Mouse (Mus musculus) CH12.LX (cell line): ENCODE data around the gene Prkag1. TPM values are rescaled to one million over a fixed set of nuclear protein-coding genes. Genes with fewer than 3 reads are reported as not detected.

Experiments used
- DNase-seq: peaks from one replicate; pipeline ENCODE4 v3.0.0-alpha.2; 2013; ENCODE audit errors: extremely low read depth
- H3K27ac ChIP-seq: 2 replicates; pipeline ENCODE4 v1.5.1; 2012; ENCODE audit warnings: low read depth, mild to moderate bottlenecking, control low read depth, moderate library complexity; ENCODE audit not compliant: insufficient read depth
- H3K27me3 ChIP-seq: replicated peaks from 2 replicates; pipeline ENCODE3; 2012; ENCODE audit warnings: inconsistent platforms
- H3K36me3 ChIP-seq, 2 experiments: replicated peaks in 1 of 2; 2 replicates each; pipeline versions ENCODE3 to v1.6.1; 2012; ENCODE audit warnings: inconsistent platforms in 1 of 2, low read length in 1 of 2, mild to moderate bottlenecking in 1 of 2, mixed read lengths in 1 of 2, moderate library complexity in 1 of 2; ENCODE audit not compliant: control insufficient read depth in 1 of 2, insufficient read depth in 1 of 2
- H3K4me1 ChIP-seq, 2 experiments: 2 replicates each; pipeline ENCODE4 v1.6.1; 2012; ENCODE audit warnings: inconsistent platforms in 1 of 2, moderate library complexity in 1 of 2; ENCODE audit not compliant: insufficient read depth in 2 of 2, control insufficient read depth in 1 of 2
- H3K4me2 ChIP-seq: 2 replicates; pipeline ENCODE4 v1.6.1; 2012; ENCODE audit warnings: low read depth, mild to moderate bottlenecking, control low read depth; ENCODE audit not compliant: poor library complexity, insufficient read depth, severe bottlenecking
- H3K4me3 ChIP-seq, 3 experiments: fragments of 150-350 bp in 1 of 3; sonication (generic) in 1 of 3; replicated peaks in 1 of 3; 2 replicates each; pipeline versions ENCODE3 to v1.5.1; 2011 to 2012; ENCODE audit warnings: low read depth in 2 of 3, low read length in 2 of 3, mild to moderate bottlenecking in 2 of 3, moderate library complexity in 2 of 3, control low read depth in 1 of 3, improper control_type of control experiment in 1 of 3, inconsistent platforms in 1 of 3, mixed read lengths in 1 of 3; ENCODE audit not compliant: poor library complexity in 1 of 3
- H3K79me2 ChIP-seq: replicated peaks from 2 replicates; pipeline ENCODE4 v1.6.1; 2012; ENCODE audit warnings: mild to moderate bottlenecking, moderate library complexity; ENCODE audit not compliant: control insufficient read depth, poor library complexity, insufficient read depth, severe bottlenecking; ENCODE audit errors: extremely low read depth
- H3K9ac ChIP-seq: 2 replicates; pipeline ENCODE4 v1.6.1; 2012; ENCODE audit warnings: low read depth, mild to moderate bottlenecking, control low read depth, moderate library complexity; ENCODE audit not compliant: insufficient read depth
- H3K9me3 ChIP-seq: replicated peaks from 2 replicates; pipeline ENCODE3; 2012; ENCODE audit warnings: low read length, inconsistent platforms, mixed read lengths
- BHLHE40 ChIP-seq: IDR thresholded peaks from 2 replicates; pipeline ENCODE4 v1.6.1; 2011; ENCODE audit warnings: mild to moderate bottlenecking, low read depth, low read length, improper control_type of control experiment
- CHD2 ChIP-seq: IDR thresholded peaks from 2 replicates; pipeline ENCODE4 v1.6.1; 2011; ENCODE audit warnings: low read length, improper control_type of control experiment
- CTCF ChIP-seq, 2 experiments: IDR thresholded peaks in 1 of 2; conservative IDR thresholded peaks in 1 of 2; 2 replicates each; pipeline ENCODE4 v1.5.1; 2011 to 2012; ENCODE audit warnings: low read depth in 2 of 2, low read length in 2 of 2, improper control_type of control experiment in 1 of 2, inconsistent platforms in 1 of 2, mild to moderate bottlenecking in 1 of 2, moderate library complexity in 1 of 2
- E2F4 ChIP-seq: IDR thresholded peaks from 2 replicates; pipeline ENCODE4 v1.6.1; 2011; ENCODE audit warnings: low read depth, low read length, improper control_type of control experiment; ENCODE audit not compliant: insufficient replicate concordance
- ELF1 ChIP-seq: IDR thresholded peaks from 2 replicates; pipeline ENCODE4 v1.6.1; 2014; ENCODE audit warnings: low read depth, mild to moderate bottlenecking, inconsistent platforms, low read length, improper control_type of control experiment
- ETS1 ChIP-seq: conservative IDR thresholded peaks from 2 replicates; pipeline ENCODE4 v1.6.1; 2012; ENCODE audit warnings: low read depth, mild to moderate bottlenecking, inconsistent platforms, low read length, improper control_type of control experiment, moderate library complexity
- GABPA ChIP-seq: IDR thresholded peaks from 2 replicates; pipeline ENCODE4 v1.6.1; 2012; ENCODE audit warnings: low read depth, low read length, improper control_type of control experiment, inconsistent platforms; ENCODE audit not compliant: insufficient replicate concordance
- HCFC1 ChIP-seq: IDR thresholded peaks from 2 replicates; pipeline ENCODE4 v1.6.1; 2012; ENCODE audit warnings: low read depth, mild to moderate bottlenecking, inconsistent platforms, low read length, improper control_type of control experiment
- IRF4 ChIP-seq: IDR thresholded peaks from 2 replicates; pipeline ENCODE4 v1.6.1; 2014; ENCODE audit warnings: low read depth, mild to moderate bottlenecking, inconsistent platforms, low read length, improper control_type of control experiment
- JUN ChIP-seq: IDR thresholded peaks from 2 replicates; pipeline ENCODE4 v1.6.1; 2011; ENCODE audit warnings: low read depth, mild to moderate bottlenecking, low read length, improper control_type of control experiment, moderate library complexity; ENCODE audit not compliant: insufficient read depth
- JUND ChIP-seq: conservative IDR thresholded peaks from 2 replicates; pipeline ENCODE4 v1.6.1; 2011; ENCODE audit warnings: low read depth, low read length, improper control_type of control experiment
- KAT2A ChIP-seq: IDR thresholded peaks from 2 replicates; pipeline ENCODE4 v1.6.1; 2012; ENCODE audit warnings: low read length, improper control_type of control experiment, inconsistent platforms; ENCODE audit not compliant: insufficient replicate concordance
- MAFK ChIP-seq: IDR thresholded peaks from 2 replicates; pipeline ENCODE4 v1.6.1; 2011; ENCODE audit warnings: low read length, improper control_type of control experiment; ENCODE audit not compliant: insufficient replicate concordance
- MAZ ChIP-seq: IDR thresholded peaks from 2 replicates; pipeline ENCODE4 v1.6.1; 2012; ENCODE audit warnings: low read depth, mild to moderate bottlenecking, inconsistent platforms, low read length, improper control_type of control experiment, moderate library complexity
- MXI1 ChIP-seq: IDR thresholded peaks from 2 replicates; pipeline ENCODE4 v1.6.1; 2011; ENCODE audit warnings: mild to moderate bottlenecking, low read depth, low read length, improper control_type of control experiment
- MYC ChIP-seq: IDR thresholded peaks from 2 replicates; pipeline ENCODE4 v1.6.1; 2011; ENCODE audit warnings: low read depth, mild to moderate bottlenecking, improper control_type of control experiment, low read length
- POLR2A ChIP-seq: IDR thresholded peaks from 2 replicates; pipeline ENCODE4 v1.6.1; 2011; ENCODE audit warnings: low read depth, mild to moderate bottlenecking, improper control_type of control experiment, low read length
- POLR2AphosphoS2 ChIP-seq: IDR thresholded peaks from 2 replicates; pipeline ENCODE4 v1.6.1; 2011; ENCODE audit warnings: low read depth, low read length, improper control_type of control experiment
- RAD21 ChIP-seq: IDR thresholded peaks from 2 replicates; pipeline ENCODE4 v1.6.1; 2011; ENCODE audit warnings: low read depth, mild to moderate bottlenecking, low read length, improper control_type of control experiment, moderate library complexity
- SMC3 ChIP-seq: IDR thresholded peaks from 2 replicates; pipeline ENCODE4 v1.6.1; 2011; ENCODE audit warnings: low read depth, low read length, improper control_type of control experiment
- UBTF ChIP-seq: IDR thresholded peaks from 2 replicates; pipeline ENCODE4 v1.6.1; 2012; ENCODE audit warnings: low read depth, mild to moderate bottlenecking, inconsistent platforms, low read length, improper control_type of control experiment, moderate library complexity
- USF1 ChIP-seq: IDR thresholded peaks from 2 replicates; pipeline ENCODE4 v1.6.1; 2014; ENCODE audit warnings: low read depth, mild to moderate bottlenecking, inconsistent platforms, low read length, improper control_type of control experiment
- ZC3H11A ChIP-seq: IDR thresholded peaks from 2 replicates; pipeline ENCODE4 v1.6.1; 2012; ENCODE audit warnings: low read depth, mild to moderate bottlenecking, inconsistent platforms, low read length, improper control_type of control experiment
- ZMIZ1 ChIP-seq: IDR thresholded peaks from 2 replicates; pipeline ENCODE4 v1.6.1; 2012; ENCODE audit warnings: low read depth, mild to moderate bottlenecking, inconsistent platforms, low read length, improper control_type of control experiment
- ZNF384 ChIP-seq: IDR thresholded peaks from 2 replicates; pipeline ENCODE4 v1.6.1; 2012; ENCODE audit warnings: low read depth, low read length, improper control_type of control experiment, inconsistent platforms
- dilution Hi-C: fragments of 300-500 bp; cut with MboI; formaldehyde crosslinking; loops from 2 replicates; pipeline ENCODE4 v1.14.3; 2020; ENCODE audit warnings: low sequenced_read_pairs; ENCODE audit not compliant: extremely low pct_unique_long_range_greater_than_20kb, extremely low pct_ligation_motif_present
- in situ Hi-C: fragments of 300-500 bp; cut with MboI; formaldehyde crosslinking; loops from 3 replicates; pipeline ENCODE4 v1.14.3; 2019; ENCODE audit warnings: low sequenced_read_pairs, low pct_ligation_motif_present, low pct_unique_long_range_greater_than_20kb, mixed read lengths
- polyA plus RNA-seq: library from polyadenylated mRNA; unstranded; fragments of >175 nt; gene quantifications from 2 replicates; pipeline ENCODE4 v1.2.1, GENCODE M21; 2012; ENCODE audit warnings: low read depth; ENCODE audit not compliant: insufficient read length
- total RNA-seq, 2 experiments: library from RNA; depleted of rRNA; stranded (reverse); fragments of 300-350 nt in 1 of 2; fragments of >200 nt in 1 of 2; gene quantifications; 2 replicates each; pipeline ENCODE4 v1.2.3; 2012 to 2014

Gene Prkag1
- total and polyA plus RNA-seq, 3 experiments, result 49.4 to 87.5 (median 66.1) TPM

DNA sequence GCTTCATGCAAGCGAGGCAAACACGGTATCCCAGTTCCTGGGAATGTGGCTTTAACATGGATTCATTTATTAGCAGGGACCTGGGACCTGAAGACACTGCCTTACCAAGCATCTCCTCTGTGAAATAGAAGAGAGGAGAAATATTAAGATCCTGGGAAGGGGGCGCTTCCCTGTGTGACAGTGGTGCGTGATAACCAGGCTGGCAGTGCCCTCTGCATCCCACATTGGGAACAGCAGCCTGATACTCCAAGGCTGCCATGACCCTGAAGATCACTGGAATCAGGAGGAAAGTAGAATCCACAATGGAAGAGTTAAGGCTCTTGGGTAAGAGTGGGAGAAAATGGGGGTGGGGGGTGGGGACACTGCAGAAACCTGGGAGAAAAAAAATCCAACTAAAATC, 43.4 kb downstream of the Prkag1 start:
- Histone ChIP-seq H3K4me1 (peaks cover 18 to 27% of the 10 kb centered on the region in 2 experiments), H3K9ac (no peak overlapping the region), H3K36me3 (no peaks in the 10 kb centered on the region), H3K9me3 (peaks cover 28% of the 10 kb centered on the region), H3K4me3 (no peak overlapping the region), H3K4me2 (no peak overlapping the region), H3K27ac (no peak overlapping the region), H3K27me3 (peaks cover 46% of the 10 kb centered on the region), H3K79me2 (no peaks in the 10 kb centered on the region)
- in situ Hi-C loops (no loop called here), dilution Hi-C loops (no loop called here)
- TF ChIP-seq CTCF (conservative IDR thresholded peaks at IDR 0.05 in 1 of 2, IDR thresholded peaks at IDR 0.05 in 1 of 2; ENCODE audit: low read depth in 2 of 2, low read length in 2 of 2) (peak in 1 of 2 experiments; percentile 77; a peak in 2 of 4 replicates), MAZ (no peak), MYC (no peak), RAD21 (peak; percentile 73), GABPA (no peak), ZC3H11A (no peak), SMC3 (peak; percentile 53), ZNF384 (no peak)
- DNase-seq, result no peak

DNA sequence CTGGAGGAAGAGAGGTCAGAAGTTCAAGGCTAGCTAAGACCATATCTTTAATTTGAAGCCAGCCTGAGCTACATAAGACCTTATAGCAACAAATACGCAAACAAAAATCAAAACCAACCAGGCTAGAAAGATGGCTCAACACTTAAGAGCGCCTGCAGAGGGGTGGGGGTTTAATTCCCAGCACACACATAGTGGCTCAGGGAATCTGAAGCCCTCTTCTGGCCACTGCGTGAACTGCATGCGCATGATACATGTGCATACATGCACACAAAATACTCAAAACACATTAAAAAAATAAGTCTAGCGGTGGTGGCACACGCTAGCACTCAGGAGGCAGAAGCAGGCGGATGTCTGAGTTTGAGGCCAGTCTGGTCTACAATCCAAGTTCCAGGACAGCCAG, 45.6 kb downstream of the Prkag1 start:
- Histone ChIP-seq H3K27ac (no peak overlapping the region), H3K9me3 (peaks cover 12% of the 10 kb centered on the region), H3K27me3 (peaks cover 26% of the 10 kb centered on the region), H3K4me2 (no peak overlapping the region), H3K79me2 (no peaks in the 10 kb centered on the region), H3K4me1 (peaks cover 5 to 15% of the 10 kb centered on the region in 2 experiments; a peak in 3 of 4 replicates), H3K36me3 (no peaks in the 10 kb centered on the region), H3K4me3 (no peak overlapping the region), H3K9ac (no peak overlapping the region)
- TF ChIP-seq POLR2A (no peak), JUN (no peak), USF1 (no peak), ETS1 (no peak), ELF1 (no peak), E2F4 (no peak), SMC3 (peak; percentile 44), CTCF (conservative IDR thresholded peaks at IDR 0.05 in 1 of 2, IDR thresholded peaks at IDR 0.05 in 1 of 2; ENCODE audit: low read depth in 2 of 2, low read length in 2 of 2) (peak; percentile 62 to 81), MYC (no peak), BHLHE40 (no peak), UBTF (no peak), CHD2 (no peak), ZMIZ1 (no peak), IRF4 (no peak), POLR2AphosphoS2 (no peak), GABPA (no peak), KAT2A (no peak), MAFK (no peak), HCFC1 (no peak), MXI1 (no peak), RAD21 (peak; percentile 22), JUND (no peak)
- in situ Hi-C loops (no loop called here), dilution Hi-C loops (no loop called here)
- DNase-seq, result peak; percentile 58
